Comparison of ENCODE assay signal across 12 mouse cellular contexts in genomic region chr3:60958769-60959168, GRCm38 (mm10).
"Had no signal": no experiment of that assay in that cellular context is flagged by ENCODE, and none has a peak within 500 bp of the region (broad histone marks: within the 10 kb centered on the region; RNA-seq: fewer than 3 reads in every experiment).

No protein-coding gene starts in this region.

- H3K4me3 ChIP-seq: left cerebral cortex, adult 2 months; limb, embryonic 15.5 days; liver, embryonic 12.5 days; midbrain, embryonic 13.5 days; myocyte; neural tube, embryonic 15.5 days had no signal

- H3K36me3 ChIP-seq: limb, embryonic 15.5 days; liver, embryonic 12.5 days; midbrain, embryonic 13.5 days; neural tube, embryonic 15.5 days had no signal

- H3K9ac ChIP-seq: limb, embryonic 15.5 days; liver, embryonic 12.5 days; midbrain, embryonic 13.5 days; neural tube, embryonic 15.5 days had no signal

- H3K9me3 ChIP-seq: limb, embryonic 15.5 days; liver, embryonic 12.5 days; midbrain, embryonic 13.5 days; neural tube, embryonic 15.5 days had no signal

- H3K4me1 ChIP-seq: limb, embryonic 15.5 days; midbrain, embryonic 13.5 days; neural tube, embryonic 15.5 days had no signal

- H3K27me3 ChIP-seq: limb, embryonic 15.5 days; liver, embryonic 12.5 days; midbrain, embryonic 13.5 days; neural tube, embryonic 15.5 days had no signal

- ATAC-seq: intestine, postnatal 0 days; liver, embryonic 12.5 days; midbrain, embryonic 13.5 days had no signal

- H3K27ac ChIP-seq: left cerebral cortex, adult 2 months; limb, embryonic 15.5 days; liver, embryonic 12.5 days; midbrain, embryonic 13.5 days; neural tube, embryonic 15.5 days; stomach, postnatal 0 days had no signal

- DNase-seq: kidney, adult 9 months; kidney, postnatal 10 days; right cerebral cortex, adult 18-20 months; right cerebral cortex, postnatal 25 days had no signal

- H3K4me2 ChIP-seq: limb, embryonic 15.5 days; liver, embryonic 12.5 days; midbrain, embryonic 13.5 days; neural tube, embryonic 15.5 days had no signal
